Mouse (Mus musculus) stomach, embryonic 14.5 days (tissue): ENCODE results near the gene Caprin1. TPM values are rescaled to one million over a fixed set of nuclear protein-coding genes. Genes with fewer than 3 reads are reported as not detected.

Experiments
- microRNA-seq: library from miRNA; unstranded; fragments of <30 nt; microRNA quantifications from one replicate; pipeline ENCODE4, GENCODE M21; 2016
- polyA plus RNA-seq: library from polyadenylated mRNA; unstranded; fragments of >200 nt; fragmentation: Nextera tagmentation; extraction: Ambion mirVana; gene quantifications from 2 replicates; pipeline ENCODE4 v1.2.1, GENCODE M21; 2014

The Caprin1 gene
- polyA plus RNA-seq, 1 experiment from 2014 or later = 358 TPM

Small RNA genes lying within 50 kb of the gene (microRNA-seq; reads per million reads assigned to microRNA genes)
- gene Gm22757 (not detected), gene Gm22761 (not detected)

Other genes starting within 250 kb of the Caprin1 start
- 4.0 and 4.4 TPM in 2 replicates for gene Abtb2, start 231.3 kb downstream of the Caprin1 start, polyA plus RNA-seq
- gene Nat10, start 36.4 kb downstream of the Caprin1 start, polyA plus RNA-seq = 26.7 and 27.4 TPM in 2 replicates
- gene Lmo2, start 160.3 kb upstream of the Caprin1 start, polyA plus RNA-seq = 14.8 and 15.0 TPM in 2 replicates
- 60.1 and 63.2 TPM in 2 replicates for gene Fbxo3, start 230.1 kb upstream of the Caprin1 start, polyA plus RNA-seq
- gene 4931422A03Rik, start 230.7 kb upstream of the Caprin1 start, polyA plus RNA-seq = 1.9 and 3.7 TPM in 2 replicates